Mouse (Mus musculus): ENCODE data around the gene Esrp2.

The Esrp2 gene

DNA sequence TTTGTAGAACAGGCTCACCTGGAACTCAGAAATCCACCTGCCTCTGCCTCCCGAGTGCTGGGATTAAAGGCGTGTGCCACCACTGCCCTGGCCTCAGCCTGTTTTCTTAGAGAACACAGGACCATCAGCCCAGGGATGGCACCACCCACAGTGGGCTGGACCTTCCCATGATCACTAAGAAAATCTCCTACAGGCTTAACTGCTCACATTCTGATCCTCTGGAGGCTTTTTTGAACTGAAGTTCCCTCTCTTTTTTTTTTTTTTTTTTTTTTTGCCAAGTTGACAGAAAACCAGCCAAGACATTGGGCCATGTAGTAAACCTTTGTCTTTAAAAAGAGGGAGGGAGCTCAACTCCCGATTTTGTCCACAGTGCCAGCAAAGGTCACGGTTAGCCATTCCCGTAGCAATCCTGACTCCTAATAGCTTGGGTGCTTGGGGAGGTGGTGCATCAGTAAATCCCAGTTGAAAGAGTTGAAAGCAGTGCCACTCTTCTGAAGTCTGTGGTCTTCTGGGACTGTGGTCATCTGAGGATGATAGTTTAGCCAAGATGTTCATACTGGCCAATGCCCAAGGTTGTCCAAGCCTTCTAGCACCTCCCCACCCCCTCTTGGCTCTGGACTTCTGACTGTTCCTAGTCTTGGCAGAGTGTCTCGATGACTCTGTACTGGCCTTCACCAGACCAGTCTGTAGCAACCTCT lies 11.2 kb upstream of the Esrp2 start:
- DNase-seq (ENCODE audit: low spot score) = no peak

DNA sequence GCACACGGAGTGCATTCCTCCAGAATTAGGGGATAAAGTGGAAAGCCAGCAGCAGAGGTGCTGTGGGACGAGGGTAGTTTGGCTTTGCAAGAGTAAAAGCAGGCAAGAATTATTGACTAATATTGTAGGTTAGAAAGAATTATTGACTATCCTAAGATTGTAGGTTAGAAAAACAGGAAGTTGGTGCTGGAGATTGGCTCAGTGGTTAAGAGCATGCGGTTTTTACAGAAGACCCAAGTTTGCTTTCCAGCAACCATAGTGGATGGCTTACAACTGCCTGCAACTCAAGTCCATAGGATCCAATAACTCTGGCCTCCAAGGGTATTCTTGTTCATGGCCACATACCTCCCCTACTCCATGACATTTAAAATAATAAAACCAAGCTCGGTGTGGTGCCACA lies 9.2 kb upstream of the Esrp2 start:
- DNase-seq (ENCODE audit: low spot score) = no peak

DNA sequence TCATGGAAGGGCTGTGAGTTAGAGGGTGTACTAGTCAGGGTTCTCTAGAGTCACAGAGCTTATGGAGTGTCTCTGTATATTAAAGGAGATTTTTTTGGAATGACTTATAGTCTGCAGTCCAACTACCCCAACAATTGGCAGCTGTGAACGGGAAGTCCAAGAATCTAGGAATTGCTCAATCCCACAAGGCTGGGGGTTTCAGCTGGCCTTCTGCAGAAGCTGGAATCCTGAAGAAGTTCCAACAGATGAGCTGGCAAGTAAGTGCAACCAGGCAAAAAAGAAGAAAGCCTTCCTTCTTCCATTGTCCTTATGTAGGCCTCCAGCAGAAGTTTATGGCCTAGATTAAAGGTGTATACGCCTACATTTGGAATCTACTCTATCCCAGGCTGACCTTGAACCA lies 8.6 kb upstream of the Esrp2 start:
- no peak for DNase-seq (ENCODE audit: low spot score)

DNA sequence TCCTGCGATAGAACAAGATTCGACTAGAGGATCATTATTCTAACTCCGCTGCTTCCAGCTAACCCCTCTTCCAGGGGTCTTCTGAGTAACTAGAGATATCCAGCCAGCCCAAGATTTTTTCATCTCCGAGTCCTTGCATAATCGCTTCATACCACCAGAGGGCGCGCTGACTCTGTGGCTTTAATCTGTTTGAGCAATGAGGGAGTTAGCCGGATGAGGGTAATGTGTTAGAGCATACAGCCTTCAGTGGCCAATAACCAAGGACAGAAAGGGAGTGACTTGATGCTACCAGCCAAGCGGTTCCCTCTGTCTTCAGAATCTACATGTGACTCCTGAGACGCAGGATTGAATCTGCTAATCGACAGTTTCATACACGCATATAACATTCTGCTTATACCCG lies 4.0 kb upstream of the Esrp2 start:
- DNase-seq (ENCODE audit: low spot score) = peak; percentile 84

DNA sequence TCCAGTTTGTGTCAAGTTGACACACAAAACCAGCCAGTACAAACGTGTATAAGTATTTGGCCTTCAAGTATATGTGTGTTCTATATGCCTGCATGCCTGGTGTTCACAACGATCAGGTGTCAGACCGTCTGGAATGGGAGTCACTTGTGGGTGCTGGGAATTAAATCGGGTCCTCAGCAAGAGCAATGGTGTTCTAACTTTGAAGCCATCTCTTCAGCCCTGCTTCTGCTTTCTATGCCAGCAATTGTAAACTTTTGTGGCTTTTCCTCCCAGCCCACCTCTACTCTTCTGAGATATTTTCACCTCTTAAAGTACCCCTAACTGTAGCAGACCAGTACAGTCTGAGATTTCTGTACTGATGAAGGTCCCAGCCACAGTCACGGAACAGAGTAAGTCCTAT lies 3.4 kb upstream of the Esrp2 start:
- no peak for DNase-seq (ENCODE audit: low spot score)

DNA sequence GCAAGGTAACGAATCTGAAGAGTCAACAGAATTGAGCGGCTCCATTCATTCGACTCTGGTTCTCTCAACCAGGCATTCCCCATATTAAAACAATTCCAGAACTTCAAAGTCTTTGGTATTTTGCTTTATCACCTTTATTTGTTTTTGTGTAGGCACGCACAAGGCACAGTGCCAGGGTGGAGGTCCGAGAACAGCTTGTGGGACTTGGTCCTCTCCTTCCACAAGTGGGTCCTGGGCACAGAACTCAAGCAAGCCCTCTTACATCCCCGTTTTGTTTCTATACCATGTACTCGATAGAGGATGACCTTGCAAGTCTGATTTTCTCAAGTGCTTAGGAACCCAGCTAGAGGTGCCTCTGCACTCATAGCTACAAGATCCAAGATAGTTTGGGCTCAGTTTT lies 1.8 kb upstream of the Esrp2 start:
- no peak for DNase-seq (ENCODE audit: low spot score)

DNA sequence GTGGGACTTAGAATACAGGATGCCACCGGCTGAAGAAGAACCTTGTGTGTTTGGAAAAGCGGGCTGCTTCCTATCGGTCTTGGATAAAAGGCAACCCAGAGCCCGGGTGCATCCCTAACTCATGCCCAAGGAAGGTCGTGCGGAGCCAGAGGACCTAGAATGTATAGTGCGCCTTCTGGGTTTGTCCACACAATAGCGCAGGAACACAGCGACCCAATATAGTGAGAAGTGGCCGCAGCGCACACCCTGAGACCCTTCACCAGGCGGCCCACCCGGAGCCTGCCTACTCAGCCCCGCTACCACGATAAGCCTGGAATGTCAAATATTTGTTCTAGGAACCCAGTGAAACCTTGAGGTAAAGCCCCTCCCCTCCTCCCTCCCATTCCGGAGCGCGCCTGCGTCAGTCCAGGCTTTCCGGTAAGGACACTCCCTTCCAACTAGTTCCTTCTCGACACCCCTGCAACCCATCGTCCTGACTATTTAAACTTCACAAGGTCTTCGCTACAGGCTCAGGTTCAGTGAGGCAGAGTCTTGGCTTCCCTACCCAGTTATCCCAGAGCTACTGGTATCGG lies 1.2 kb upstream of the Esrp2 start:
- DNase-seq (ENCODE audit: low spot score) = no peak

DNA sequence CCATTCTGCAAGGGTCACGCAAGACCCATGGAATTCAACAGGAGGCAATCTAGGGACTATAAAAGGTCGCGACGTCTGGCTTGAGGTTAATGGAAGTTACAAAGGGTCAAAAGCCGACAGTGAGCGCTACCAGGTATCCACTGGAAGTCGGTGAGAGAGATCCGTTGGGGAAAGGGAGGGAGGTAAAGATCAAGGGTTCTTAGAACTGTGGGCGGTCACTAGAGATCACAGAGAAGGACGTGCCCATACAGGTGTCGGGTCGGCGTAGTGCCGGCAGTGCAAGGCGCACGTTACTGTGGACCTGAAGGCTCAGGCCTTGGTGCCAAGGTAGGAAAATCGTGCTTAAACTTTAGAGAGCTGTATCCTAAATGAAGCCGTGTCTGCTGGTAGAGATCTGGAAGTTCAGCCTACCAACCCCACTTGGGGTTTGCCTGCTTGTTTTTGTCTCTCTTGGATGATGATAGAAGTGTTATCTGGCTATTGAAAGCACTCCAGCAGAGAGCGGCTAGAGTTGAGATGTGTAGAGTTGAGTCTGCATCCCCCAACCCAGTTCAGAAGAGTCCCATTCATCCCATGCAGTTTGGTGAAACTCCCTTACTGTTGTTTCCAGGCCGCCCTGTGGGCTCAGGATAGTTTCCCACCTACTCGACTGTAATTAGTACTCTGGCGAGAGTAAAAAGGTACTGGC lies 588 bp upstream of the Esrp2 start:
- DNase-seq (ENCODE audit: low spot score) = no peak

DNA sequence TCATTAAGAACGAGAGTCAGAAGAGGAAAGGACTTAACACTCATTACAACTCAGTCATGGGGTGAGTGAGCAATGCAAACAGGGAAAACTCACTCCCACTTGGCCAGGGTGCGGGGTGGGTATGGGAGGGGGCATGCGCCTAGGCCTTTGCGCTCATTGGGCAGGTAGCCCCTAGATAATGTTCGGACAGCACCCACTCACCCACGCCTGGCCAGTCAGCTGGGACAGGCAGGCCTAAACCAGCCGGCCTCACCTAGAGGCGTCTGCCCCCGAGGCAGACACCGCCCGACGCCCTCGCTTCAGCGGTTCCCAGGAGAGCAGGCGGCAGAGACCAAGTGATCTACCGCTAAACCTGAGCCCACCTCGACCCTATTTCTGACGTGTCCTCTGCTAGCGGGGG lies 1.1 kb downstream of the Esrp2 start:
- no peak for DNase-seq (ENCODE audit: low spot score)

DNA sequence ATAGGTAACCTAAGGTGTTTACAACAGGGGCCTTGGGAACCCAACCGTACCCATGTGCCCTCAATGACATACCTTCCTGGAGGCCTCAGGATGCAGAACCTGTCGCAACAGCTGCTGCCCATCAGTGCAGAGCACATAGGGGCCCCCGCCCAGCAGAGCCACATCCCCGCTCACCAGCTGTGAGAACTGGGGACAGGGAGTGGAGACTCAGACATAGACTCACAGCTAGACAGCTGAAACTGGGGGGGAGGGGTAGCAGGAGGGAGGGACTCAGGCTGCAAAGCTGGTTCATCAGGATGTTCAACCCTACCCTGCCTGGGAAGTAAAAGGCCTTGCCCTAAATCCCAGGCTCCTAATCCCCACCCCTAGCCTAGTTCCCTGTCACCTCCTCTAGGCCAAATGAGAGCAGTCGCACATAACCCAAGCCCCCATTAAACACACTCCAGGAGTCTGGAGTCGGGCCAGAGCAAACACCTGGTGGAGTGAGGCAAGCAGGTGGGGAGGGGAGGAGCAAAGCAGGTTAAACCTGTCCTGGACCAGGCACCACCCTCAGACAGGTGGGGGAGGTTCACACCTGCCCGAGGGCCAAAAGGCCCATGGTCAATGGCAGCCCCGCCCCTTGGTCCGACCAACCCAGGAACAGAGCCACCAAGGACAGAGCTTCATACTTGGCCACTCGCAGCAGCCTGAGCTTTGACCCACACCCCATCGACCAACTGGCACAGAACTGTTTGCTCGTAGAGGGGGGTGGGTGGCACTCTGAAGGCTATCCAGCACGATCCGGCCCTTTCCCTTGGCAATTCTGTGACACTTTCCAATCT lies 1.8 kb downstream of the Esrp2 start:
- no peak for DNase-seq (ENCODE audit: low spot score)

DNA sequence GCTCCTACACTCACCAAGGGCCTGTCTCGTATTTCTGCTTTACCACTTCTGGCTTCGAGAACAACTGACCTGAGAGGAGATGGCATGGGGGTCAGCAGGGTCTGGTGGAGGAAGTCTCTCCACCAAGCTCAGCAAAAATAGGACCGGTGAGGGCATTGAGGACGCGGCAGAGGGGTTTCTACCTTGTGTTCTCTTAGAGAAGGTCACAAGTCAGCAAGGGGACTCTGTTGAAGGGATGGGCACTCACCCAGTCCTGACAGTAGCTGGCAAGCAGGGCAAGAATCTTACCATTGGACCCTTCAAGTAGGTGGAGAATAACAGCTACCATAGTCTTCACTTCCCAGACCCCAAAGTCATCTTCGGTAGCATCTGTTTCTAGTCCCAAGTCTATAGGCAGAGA lies 2.8 kb downstream of the Esrp2 start:
- DNase-seq (ENCODE audit: low spot score) = no peak

DNA sequence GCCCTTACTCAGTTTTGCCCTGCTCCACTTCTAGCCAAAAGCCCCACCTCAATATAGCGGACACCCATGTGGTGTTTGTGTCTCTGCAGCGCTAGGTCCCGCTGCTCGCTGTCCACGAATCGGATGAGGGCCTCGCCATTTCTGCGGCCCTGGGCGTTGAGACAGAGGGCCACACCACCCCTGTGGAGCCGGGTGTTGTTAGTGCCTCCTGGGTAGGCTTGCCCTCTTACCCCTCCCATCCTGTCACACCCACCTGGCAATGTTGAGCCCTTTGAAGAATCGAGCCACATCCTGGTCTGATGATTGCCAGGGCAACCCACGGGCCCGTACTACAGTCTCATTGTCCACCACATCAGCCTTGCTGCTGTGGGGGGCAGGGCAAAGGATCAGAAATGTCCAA lies 3.2 kb downstream of the Esrp2 start:
- no peak for DNase-seq (ENCODE audit: low spot score)

DNA sequence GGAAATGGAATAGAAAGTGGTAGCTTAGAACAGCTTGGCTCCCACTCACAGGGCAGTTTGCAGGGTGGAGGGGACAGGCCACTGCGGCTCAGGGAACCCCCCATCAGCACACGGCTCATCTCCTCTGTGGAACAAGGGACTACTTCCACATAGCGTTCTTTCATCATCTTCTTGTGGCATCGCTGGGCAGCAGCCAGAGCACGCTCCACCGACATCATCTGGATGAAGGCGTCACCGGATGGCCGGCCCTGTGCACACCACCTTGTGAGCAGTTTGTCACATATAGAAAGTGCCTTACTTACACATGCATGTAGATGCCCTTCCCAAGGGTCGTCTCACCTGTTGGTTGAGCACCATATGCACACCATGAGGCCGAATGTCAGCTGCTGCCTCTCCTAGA lies 4.4 kb downstream of the Esrp2 start:
- DNase-seq (ENCODE audit: low spot score) = no peak

DNA sequence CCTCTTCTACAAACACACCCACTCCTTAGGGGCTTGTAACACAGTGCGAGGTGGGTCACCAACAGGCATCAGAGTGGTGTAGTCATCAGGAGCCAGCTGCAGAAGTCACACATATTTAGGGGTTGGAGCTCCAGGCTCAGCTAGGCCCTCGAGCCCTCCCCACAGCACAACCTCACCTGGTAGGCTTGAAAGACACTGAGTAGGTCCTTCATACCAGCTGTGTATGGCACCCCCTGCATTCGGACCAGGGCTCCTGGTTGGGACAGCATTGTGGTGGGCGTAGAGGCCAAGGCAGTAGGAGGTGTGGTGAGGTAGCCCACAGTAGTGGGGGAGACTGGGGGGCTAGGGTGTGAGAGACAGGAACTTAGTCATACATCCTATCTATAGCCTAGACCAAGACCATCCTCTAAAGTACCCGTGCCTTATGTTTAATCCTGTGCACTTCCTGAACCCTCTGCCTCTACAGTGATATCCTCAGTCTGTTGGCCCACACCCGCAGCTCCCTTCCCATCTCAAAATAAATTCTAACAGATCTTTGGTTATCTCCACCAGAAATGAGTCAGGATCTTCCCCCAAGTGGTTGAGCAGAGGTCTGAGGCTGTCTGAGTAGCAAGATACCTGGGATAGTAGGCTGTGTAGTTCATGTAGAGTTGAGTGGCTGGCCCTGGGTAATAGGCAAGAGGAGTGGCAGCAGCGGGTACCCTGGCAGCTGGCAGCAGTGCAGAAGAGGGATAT lies 5.1 kb downstream of the Esrp2 start:
- no peak for DNase-seq (ENCODE audit: low spot score)

DNA sequence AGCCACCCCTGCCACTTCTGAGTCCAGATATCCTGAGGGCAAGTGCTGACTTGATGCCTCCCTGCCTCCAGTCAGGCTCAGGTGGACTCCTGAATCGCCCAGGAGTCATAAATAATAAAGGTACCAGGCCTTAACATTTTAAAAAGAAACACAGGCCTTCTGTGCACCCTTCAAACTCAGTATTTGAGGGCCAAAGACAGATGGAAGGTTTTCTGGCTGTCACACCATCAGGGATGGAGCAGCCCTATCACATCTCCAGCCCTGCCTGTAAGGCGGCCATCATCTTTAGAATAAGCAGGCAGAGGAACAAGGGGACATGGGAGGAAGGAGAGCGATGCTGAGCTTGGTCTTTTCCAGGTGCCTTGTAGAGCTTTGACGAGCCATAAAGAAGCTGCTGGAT lies 5.8 kb downstream of the Esrp2 start:
- DNase-seq (ENCODE audit: low spot score) = no peak

DNA sequence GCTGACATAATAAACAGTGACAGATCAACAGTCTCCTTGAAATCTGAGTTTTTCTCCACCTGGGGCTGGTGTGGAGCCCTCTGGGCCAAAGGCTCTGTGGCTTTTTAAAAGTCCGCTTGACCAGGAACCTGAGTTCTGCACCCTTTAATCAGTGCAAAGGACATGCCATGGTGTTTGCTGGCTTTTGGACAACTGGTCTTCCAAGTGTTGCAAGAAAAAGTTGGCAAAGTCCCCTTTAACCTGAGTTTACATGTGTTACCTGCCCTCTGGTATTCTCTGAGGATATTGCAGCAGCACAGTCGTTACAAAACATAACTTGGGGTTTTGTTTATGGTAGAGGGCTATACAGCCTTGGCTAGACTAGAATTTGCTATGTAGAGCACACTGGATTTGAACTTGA lies 6.3 kb downstream of the Esrp2 start:
- no peak for DNase-seq (ENCODE audit: low spot score)

DNA sequence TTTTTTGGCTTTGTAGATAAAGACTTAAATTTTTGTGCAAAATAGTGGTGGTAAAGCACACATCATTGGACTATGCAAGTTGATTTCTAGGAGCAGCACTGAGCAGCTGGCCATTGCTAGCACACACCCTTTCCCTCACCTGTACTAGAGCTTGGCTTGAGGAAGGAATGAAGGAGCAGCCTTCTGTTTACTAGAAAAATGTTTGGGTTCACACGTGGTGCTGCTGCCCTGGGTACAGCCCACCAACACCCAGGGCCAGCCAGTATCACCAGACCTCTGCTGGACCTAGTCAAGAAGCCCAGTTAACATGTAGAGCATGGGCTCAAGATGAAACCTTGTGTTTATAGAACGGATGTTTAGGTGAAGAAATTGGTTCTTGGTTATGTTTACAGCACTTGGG lies 6.8 kb downstream of the Esrp2 start:
- no peak for DNase-seq (ENCODE audit: low spot score)

DNA sequence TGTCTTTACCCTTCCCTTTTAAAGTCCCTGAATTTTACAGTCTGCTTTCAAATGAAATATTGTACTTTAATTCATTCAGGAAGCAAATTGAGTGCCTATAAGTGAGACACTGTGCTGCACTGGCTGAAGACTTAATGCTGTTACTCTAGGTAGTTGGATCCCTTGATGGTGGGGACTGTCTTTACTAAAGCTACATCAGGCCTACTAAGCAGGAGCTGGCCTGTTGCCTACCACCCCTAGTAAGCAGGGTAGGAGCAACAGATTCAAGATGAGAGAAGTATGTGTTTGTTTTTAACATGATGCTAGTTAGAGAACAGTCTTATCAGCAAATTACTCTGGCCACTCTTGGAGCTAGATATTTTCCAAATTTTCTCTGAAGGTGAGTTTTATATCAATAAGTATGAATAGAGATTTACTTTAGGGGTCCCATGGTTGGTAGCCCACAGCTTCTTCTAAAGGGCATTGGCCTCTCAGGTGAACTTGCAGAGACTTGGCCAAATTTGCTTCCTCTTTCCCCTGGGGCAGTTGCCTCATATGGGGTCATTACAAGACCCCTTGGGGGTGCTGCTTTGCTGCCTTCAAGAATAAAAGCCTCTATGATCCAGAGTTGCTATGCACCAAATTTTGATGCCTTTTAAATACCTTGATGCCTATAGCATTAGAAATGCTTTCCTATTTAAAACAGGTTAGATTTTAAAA lies 7.4 kb downstream of the Esrp2 start:
- DNase-seq (ENCODE audit: low spot score) = no peak

DNA sequence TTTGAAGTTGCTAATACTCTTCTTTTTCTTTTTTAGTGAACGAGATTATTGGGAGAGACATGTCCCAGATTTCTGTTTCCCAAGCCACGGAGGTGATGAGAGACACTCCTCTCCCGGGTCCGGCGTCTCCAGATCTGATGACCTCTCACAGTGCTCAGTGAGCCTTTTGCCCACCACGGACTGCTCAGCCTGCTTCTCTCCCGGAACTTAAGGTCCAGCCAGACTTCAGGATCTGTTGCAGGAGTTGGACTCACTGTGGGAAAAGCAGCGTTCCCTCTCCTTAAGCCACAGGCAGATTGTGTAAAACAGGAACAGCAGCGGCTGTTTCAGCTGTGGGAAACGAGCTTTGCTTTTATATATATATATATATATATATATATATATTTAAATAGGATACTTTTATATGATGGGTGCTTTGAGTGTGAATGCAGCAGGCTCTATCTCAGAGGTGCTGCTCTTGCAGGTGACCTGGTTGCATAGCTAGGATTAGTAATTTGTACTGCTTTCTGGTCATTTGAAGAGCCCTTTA lies 8.8 kb downstream of the Esrp2 start:
- DNase-seq (ENCODE audit: low spot score) = no peak

DNA sequence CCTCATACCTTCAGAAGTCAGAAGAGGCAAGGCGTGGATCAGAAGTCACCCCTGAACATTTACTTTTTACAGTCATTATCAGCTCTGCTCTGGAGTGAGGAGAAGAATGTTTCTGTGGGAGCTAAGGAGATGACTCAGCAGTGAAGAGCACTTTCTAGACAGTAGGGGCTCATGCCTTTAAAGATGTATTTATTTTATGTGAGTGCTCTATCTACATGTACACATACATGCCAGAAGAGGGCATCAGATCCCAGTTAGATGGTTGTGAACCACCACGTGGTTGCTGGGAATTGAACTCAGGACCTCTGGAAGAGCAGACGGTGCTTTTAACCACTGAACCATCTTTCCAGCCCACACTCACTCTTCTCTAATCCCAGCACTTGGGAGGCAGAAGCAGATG lies 9.7 kb downstream of the Esrp2 start:
- no peak for DNase-seq (ENCODE audit: low spot score)

DNA sequence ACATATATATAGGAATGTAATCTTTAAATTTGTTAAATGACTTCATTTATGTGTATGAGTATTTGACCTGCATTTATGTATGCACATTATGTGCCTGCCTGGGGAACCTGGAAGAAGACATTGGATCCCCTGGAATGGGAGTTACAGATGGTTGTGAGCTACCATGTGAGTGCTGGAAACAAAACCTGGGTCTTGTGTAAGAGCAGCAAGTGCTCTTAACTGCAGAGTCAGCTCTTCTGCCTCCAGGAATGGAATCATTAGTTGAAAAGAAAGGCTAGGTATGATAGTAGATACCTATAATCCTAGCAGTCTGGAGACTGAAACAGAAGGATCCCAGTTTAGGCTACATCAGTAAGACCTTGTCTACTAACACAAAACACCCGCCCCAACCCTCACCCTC lies 10.7 kb downstream of the Esrp2 start:
- no peak for DNase-seq (ENCODE audit: low spot score)

Data from layer of hippocampus, adult 11-12 months (tissue).